Mouse (Mus musculus) small intestine, adult 2 months (tissue): ENCODE measurements at regions not wholly inside any gene's neighbourhood (a gene's known extent, or its start where the extent isn't known, plus 50 kb on each side); places are given as distances from the start of the nearest gene placed in this dataset.

Source experiments
- H3K27ac ChIP-seq: fragments of 200-500 bp; 2 replicates; pipeline ENCODE4 v1.5.1; 2012; ENCODE audit warnings: low read depth, low read length, control low read depth, inconsistent platforms; ENCODE audit not compliant: insufficient read depth
- H3K27me3 ChIP-seq: fragments of 200-500 bp; 2 replicates; pipeline ENCODE4 v1.6.1; 2012; ENCODE audit warnings: mild to moderate bottlenecking, moderate library complexity, low read length, inconsistent platforms; ENCODE audit not compliant: control insufficient read depth, insufficient read depth
- H3K36me3 ChIP-seq: fragments of 200-500 bp; 2 replicates; pipeline ENCODE4 v1.6.1; 2012; ENCODE audit warnings: mild to moderate bottlenecking, low read length, control low read depth, inconsistent platforms; ENCODE audit not compliant: control insufficient read depth, insufficient read depth
- H3K4me1 ChIP-seq: fragments of 200-500 bp; 2 replicates; pipeline ENCODE4 v1.6.1; 2012; ENCODE audit warnings: low read length, inconsistent platforms, mixed read lengths; ENCODE audit not compliant: control insufficient read depth, insufficient read depth, insufficient read length
- H3K4me3 ChIP-seq: fragments of 200-500 bp; 2 replicates; pipeline ENCODE4 v1.5.1; 2012; ENCODE audit warnings: low read depth, mild to moderate bottlenecking, control low read depth, inconsistent platforms, low read length, moderate library complexity
- CTCF ChIP-seq: fragments of 200-500 bp; IDR thresholded peaks from 2 replicates; pipeline ENCODE4 v1.5.1; 2012; ENCODE audit warnings: low read depth, mild to moderate bottlenecking, control low read depth, inconsistent platforms, low read length, moderate library complexity, mixed read lengths; ENCODE audit not compliant: insufficient replicate concordance, insufficient read length; ENCODE audit errors: extremely low read depth
- POLR2A ChIP-seq: fragments of 200-500 bp; IDR thresholded peaks from 2 replicates; pipeline ENCODE4 v1.6.1; 2012; ENCODE audit warnings: low read depth, mild to moderate bottlenecking, control low read depth, inconsistent platforms, low read length, moderate library complexity
- WGBS: fragments of 180-500 bp; shearing (Covaris S2); methylation state at CpG from one replicate; pipeline ENCODE4 v1.1.7; 2018; 5-methylcytosine and 5-hydroxymethylcytosine counted together

DNA sequence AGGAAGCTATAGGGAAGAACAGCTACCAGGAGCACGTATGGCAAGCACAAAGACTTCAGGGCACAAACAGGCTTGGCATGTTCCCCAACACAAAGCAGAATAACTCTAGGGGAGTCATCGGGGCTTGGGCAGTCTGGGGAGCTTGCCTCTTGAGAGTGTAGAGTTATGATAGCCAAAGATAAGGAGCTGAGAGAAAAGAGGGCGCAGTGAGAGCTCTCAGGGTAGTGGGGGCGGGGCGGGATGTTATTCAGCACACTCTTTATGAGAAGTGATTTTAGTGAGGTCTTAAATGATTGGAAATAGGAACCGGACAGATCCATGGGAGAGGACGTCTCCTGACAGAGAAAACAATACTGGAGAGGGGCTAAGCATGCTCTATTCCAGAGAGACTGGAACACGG is 466.4 kb upstream of the Smim15 start:
- H3K4me3 ChIP-seq: no peak overlapping the region
- no peak overlapping the region for H3K27ac ChIP-seq
- WGBS: 64% methylated on average over 8 of the region's 8 CpGs
- H3K4me1 ChIP-seq: no peaks in the 10 kb centered on the region
- no peak for TF ChIP-seq CTCF
- no peak for TF ChIP-seq POLR2A
- no peaks in the 10 kb centered on the region; the same call in 1 of the 2 replicates for H3K27me3 ChIP-seq
- H3K36me3 ChIP-seq: no peaks in the 10 kb centered on the region

DNA sequence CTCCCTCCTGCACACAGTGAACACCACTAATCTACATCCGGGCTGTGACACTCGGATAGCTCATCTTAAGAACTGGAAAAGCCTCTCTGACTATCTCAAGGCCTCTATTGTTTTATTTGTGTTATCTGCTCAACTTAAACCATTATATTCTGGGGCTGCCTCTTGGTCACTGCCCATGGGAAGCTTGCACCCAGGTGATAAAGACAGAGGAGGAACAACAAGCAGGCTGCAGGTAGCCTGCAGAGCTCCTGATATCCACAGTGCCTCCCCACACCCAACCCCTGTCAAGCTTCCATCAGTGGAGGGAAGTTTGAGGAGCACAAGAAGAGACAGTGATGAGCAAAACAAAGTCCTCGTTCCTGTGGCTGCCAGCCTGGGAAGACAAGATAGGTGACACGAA is 467.0 kb upstream of the Smim15 start:
- no peak overlapping the region for H3K27ac ChIP-seq
- no peaks in the 10 kb centered on the region for H3K4me1 ChIP-seq
- H3K27me3 ChIP-seq: no peaks in the 10 kb centered on the region; the same call in 1 of the 2 replicates
- no peak for TF ChIP-seq POLR2A
- TF ChIP-seq CTCF: no peak
- no peaks in the 10 kb centered on the region for H3K36me3 ChIP-seq
- 70% methylated on average over 4 of the region's 4 CpGs for WGBS
- H3K4me3 ChIP-seq: no peak overlapping the region

GRCm38 (mm10) chr13:107576701-107577100 is 467.5 kb upstream of the Smim15 start:
- 86% methylated on average over 5 of the region's 5 CpGs for WGBS
- TF ChIP-seq POLR2A: no peak
- TF ChIP-seq CTCF: no peak
- Histone ChIP-seq H3K4me1 (no peaks in the 10 kb centered on the region), H3K27me3 (no peaks in the 10 kb centered on the region; the same call in 1 of the 2 replicates), H3K36me3 (no peaks in the 10 kb centered on the region), H3K4me3 (no peak overlapping the region), H3K27ac (no peak overlapping the region)

GRCm38 (mm10) chr13:107575025-107575424 is 469.2 kb upstream of the Smim15 start:
- Histone ChIP-seq H3K27ac (no peak overlapping the region), H3K4me3 (no peak overlapping the region), H3K27me3 (no peaks in the 10 kb centered on the region), H3K4me1 (no peaks in the 10 kb centered on the region), H3K36me3 (no peaks in the 10 kb centered on the region)
- TF ChIP-seq POLR2A (no peak), CTCF (no peak)
- 69% methylated on average over 3 of the region's 3 CpGs for WGBS

GRCm38 (mm10) chr13:107573499-107574355 is 470.5 kb upstream of the Smim15 start:
- Histone ChIP-seq H3K4me1 (no peaks in the 10 kb centered on the region), H3K27me3 (no peaks in the 10 kb centered on the region), H3K4me3 (no peak overlapping the region), H3K27ac (no peak overlapping the region), H3K36me3 (no peaks in the 10 kb centered on the region)
- TF ChIP-seq CTCF: no peak
- WGBS: 53% methylated on average over 9 of the region's 9 CpGs

DNA sequence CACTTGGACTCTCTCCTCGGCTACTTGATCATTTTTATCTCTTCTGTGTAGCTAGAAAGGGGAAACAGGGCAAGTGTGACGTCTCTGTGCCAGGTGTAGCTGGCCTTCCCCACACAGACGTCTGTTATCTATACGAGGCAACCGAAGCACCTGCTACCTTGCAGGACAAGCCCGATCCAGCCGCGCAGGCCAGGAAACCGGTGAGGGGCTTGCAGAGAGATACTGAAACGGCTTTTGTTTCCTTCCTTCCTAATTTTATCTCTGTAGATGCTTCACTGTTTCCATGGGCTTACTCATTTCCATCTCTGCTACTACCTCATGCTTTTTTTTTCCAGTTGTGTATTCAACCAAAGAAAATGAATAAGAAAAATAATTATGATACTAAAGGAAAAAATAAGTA is 472.7 kb upstream of the Smim15 start:
- Histone ChIP-seq H3K36me3 (no peaks in the 10 kb centered on the region), H3K4me1 (peaks cover 2% of the 10 kb centered on the region; the same call in 1 of the 2 replicates), H3K4me3 (no peak overlapping the region), H3K27ac (no peak overlapping the region), H3K27me3 (no peaks in the 10 kb centered on the region)
- WGBS: 34% methylated on average over 10 of the region's 10 CpGs
- no peak for TF ChIP-seq POLR2A
- TF ChIP-seq CTCF: no peak

DNA sequence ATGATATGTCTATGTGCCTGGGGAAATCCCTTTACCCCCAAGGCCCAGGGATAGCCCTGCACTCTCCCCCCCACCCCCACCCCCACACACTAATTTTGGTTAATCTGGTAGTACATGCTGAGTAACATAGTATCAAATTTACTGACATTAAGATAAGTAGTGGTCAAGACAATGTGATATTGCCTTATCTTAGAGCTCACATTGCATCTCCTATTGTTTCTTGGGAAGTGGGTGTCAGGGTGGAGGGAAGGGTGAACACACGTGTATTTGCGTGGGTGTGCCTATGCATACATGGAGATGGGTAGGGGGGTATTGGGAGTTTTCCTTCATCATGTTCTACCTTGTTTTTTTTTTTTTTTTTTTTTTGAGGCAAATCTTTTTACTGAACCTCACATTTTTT is 474.8 kb upstream of the Smim15 start:
- Histone ChIP-seq H3K27me3 (no peaks in the 10 kb centered on the region), H3K27ac (no peak overlapping the region), H3K4me3 (no peak overlapping the region), H3K4me1 (peaks cover 2% of the 10 kb centered on the region; the same call in 1 of the 2 replicates), H3K36me3 (no peaks in the 10 kb centered on the region)
- TF ChIP-seq POLR2A: no peak
- no peak for TF ChIP-seq CTCF
- 84% methylated on average over 2 of the region's 2 CpGs for WGBS
